Mouse (Mus musculus): ENCODE measurements around the gene Klhdc8b. TPM values are rescaled to one million over a fixed set of nuclear protein-coding genes. Genes with fewer than 3 reads are reported as not detected.
A peak's percentile ranks its signal among the peaks of the same experiment; 100 is the strongest.

Klhdc8b gene
- polyA plus RNA-seq, 1 experiment from 2014 or later, result 9.1 TPM

GRCm38 (mm10) chr9:108489702-108490558 is 28.5 kb upstream of the Klhdc8b start:
- no peak for DNase-seq
- peak overlapping the region; percentile 88 for H3K4me3 ChIP-seq (ENCODE audit: low read depth, low read length)
- peak overlapping the region; percentile 97; the same call in 1 of the 2 replicates for H3K9ac ChIP-seq (replicated peaks)
- no peaks in the 10 kb centered on the region for H3K27me3 ChIP-seq (ENCODE audit: insufficient read depth, low read length)
- H3K4me2 ChIP-seq (ENCODE audit: low read depth, low read length), result peak overlapping the region; percentile 90
- peak overlapping the region; percentile 99 for H3K27ac ChIP-seq (ENCODE audit: low read depth)
- peaks cover 20% of the 10 kb centered on the region for H3K4me1 ChIP-seq (ENCODE audit: insufficient read depth)
- no peak for TF ChIP-seq EP300 (IDR thresholded peaks at IDR 0.05; ENCODE audit: low read depth)
- no peak for TF ChIP-seq CTCF (IDR thresholded peaks at IDR 0.05; ENCODE audit: low read depth)
- no peak for ATAC-seq
- H3K9me3 ChIP-seq (ENCODE audit: low read length), result no peaks in the 10 kb centered on the region
- WGBS (ENCODE audit: insufficient replicate concordance), result 66% methylated on average over 26 of the region's 26 CpGs
- H3K36me3 ChIP-seq (replicated peaks; ENCODE audit: insufficient read depth, low read length), result peaks cover 34% of the 10 kb centered on the region

DNA sequence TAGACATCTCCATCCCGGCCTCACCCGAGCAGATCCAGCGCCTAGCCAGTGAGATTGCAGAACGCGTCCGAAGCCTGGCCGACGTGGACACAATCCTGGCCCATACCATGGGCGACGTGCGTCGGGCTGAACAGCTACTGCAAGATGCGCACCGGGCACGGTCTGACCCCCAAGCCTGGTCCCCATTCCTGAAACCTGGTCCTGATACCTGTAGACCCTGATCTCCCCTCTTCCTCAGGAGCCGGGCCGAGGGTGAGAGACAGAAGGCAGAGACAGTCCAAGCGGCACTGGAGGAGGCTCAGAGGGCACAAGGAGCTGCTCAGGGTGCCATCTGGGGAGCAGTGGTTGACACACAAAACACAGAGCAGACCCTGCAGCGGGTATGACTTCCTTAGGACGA is 27.8 kb upstream of the Klhdc8b start:
- no peaks in the 10 kb centered on the region for H3K27me3 ChIP-seq (ENCODE audit: insufficient read depth, low read length)
- TF ChIP-seq EP300 (IDR thresholded peaks at IDR 0.05; ENCODE audit: low read depth) (no peak), CTCF (IDR thresholded peaks at IDR 0.05; ENCODE audit: low read depth) (no peak)
- H3K9ac ChIP-seq (replicated peaks), result no peak overlapping the region
- ATAC-seq (no peak), DNase-seq (no peak)
- WGBS (ENCODE audit: insufficient replicate concordance), result 92% methylated on average over 20 of the region's 20 CpGs
- peaks cover 27% of the 10 kb centered on the region for H3K36me3 ChIP-seq (replicated peaks; ENCODE audit: insufficient read depth, low read length)
- H3K9me3 ChIP-seq (ENCODE audit: low read length), result no peaks in the 10 kb centered on the region
- peaks cover 20% of the 10 kb centered on the region for H3K4me1 ChIP-seq (ENCODE audit: insufficient read depth)
- H3K4me2 ChIP-seq (ENCODE audit: low read depth, low read length), result no peak overlapping the region
- H3K4me3 ChIP-seq (ENCODE audit: low read depth, low read length), result no peak overlapping the region
- peak overlapping the region; percentile 99; the same call in 1 of the 2 replicates for H3K27ac ChIP-seq (ENCODE audit: low read depth)

GRCm38 (mm10) chr9:108488403-108488802 is 27.0 kb upstream of the Klhdc8b start:
- 92% methylated on average over 17 of the region's 17 CpGs for WGBS (ENCODE audit: insufficient replicate concordance)
- Histone ChIP-seq H3K9ac (replicated peaks) (no peak overlapping the region), H3K27ac (ENCODE audit: low read depth) (no peak overlapping the region), H3K27me3 (ENCODE audit: insufficient read depth, low read length) (no peaks in the 10 kb centered on the region), H3K36me3 (replicated peaks; ENCODE audit: insufficient read depth, low read length) (peaks cover 19% of the 10 kb centered on the region), H3K4me3 (ENCODE audit: low read depth, low read length) (no peak overlapping the region), H3K4me2 (ENCODE audit: low read depth, low read length) (no peak overlapping the region), H3K4me1 (ENCODE audit: insufficient read depth) (peaks cover 20% of the 10 kb centered on the region), H3K9me3 (ENCODE audit: low read length) (no peaks in the 10 kb centered on the region)
- TF ChIP-seq EP300 (IDR thresholded peaks at IDR 0.05; ENCODE audit: low read depth), result no peak
- no peak for TF ChIP-seq CTCF (IDR thresholded peaks at IDR 0.05; ENCODE audit: low read depth)
- ATAC-seq, result no peak
- no peak for DNase-seq

GRCm38 (mm10) chr9:108486973-108487530 is 25.7 kb upstream of the Klhdc8b start:
- 84% methylated on average over 8 of the region's 8 CpGs for WGBS (ENCODE audit: insufficient replicate concordance)
- Histone ChIP-seq H3K9me3 (ENCODE audit: low read length) (no peaks in the 10 kb centered on the region), H3K4me2 (ENCODE audit: low read depth, low read length) (no peak overlapping the region), H3K4me1 (ENCODE audit: insufficient read depth) (peaks cover 13% of the 10 kb centered on the region), H3K9ac (replicated peaks) (no peak overlapping the region), H3K36me3 (replicated peaks; ENCODE audit: insufficient read depth, low read length) (peaks cover 5% of the 10 kb centered on the region; the same call in 1 of the 2 replicates), H3K4me3 (ENCODE audit: low read depth, low read length) (no peak overlapping the region), H3K27ac (ENCODE audit: low read depth) (no peak overlapping the region), H3K27me3 (ENCODE audit: insufficient read depth, low read length) (no peaks in the 10 kb centered on the region)
- no peak for TF ChIP-seq EP300 (IDR thresholded peaks at IDR 0.05; ENCODE audit: low read depth)
- TF ChIP-seq CTCF (IDR thresholded peaks at IDR 0.05; ENCODE audit: low read depth), result no peak
- ATAC-seq (no peak), DNase-seq (no peak)

DNA sequence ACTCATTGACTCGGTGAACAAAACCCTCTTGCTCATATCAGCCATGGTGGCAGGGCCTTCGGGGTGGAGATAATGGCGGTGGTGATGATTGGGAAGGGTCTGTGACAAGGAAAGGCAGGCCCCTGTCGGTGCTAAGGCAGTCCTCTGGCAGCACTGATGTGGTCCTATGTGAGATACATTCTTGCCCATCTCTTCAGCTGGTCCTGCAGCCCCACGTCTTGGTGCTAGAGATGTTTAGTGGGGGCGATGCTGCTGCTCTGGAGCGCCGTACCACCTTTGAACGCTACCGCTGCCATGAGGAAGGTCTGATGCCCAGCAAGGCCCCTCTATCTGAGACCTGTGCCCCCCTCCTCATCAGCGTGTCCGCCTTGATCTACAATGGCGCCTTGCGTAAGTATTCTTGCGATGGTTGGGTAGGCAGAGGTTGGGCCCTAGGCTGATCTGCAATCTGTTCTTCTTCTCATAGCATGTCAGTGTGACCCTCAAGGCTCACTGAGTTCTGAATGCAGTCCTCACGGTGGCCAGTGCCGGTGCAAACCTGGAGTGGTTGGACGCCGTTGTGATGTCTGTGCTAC is 24.0 kb upstream of the Klhdc8b start:
- no peak for TF ChIP-seq CTCF (IDR thresholded peaks at IDR 0.05; ENCODE audit: low read depth)
- no peak for TF ChIP-seq EP300 (IDR thresholded peaks at IDR 0.05; ENCODE audit: low read depth)
- Histone ChIP-seq H3K4me2 (ENCODE audit: low read depth, low read length) (no peak overlapping the region), H3K9ac (replicated peaks) (no peak overlapping the region), H3K27me3 (ENCODE audit: insufficient read depth, low read length) (no peaks in the 10 kb centered on the region), H3K4me1 (ENCODE audit: insufficient read depth) (peaks cover 7% of the 10 kb centered on the region), H3K4me3 (ENCODE audit: low read depth, low read length) (no peak overlapping the region), H3K27ac (ENCODE audit: low read depth) (no peak overlapping the region), H3K36me3 (replicated peaks; ENCODE audit: insufficient read depth, low read length) (peaks cover 4% of the 10 kb centered on the region; the same call in 1 of the 2 replicates), H3K9me3 (ENCODE audit: low read length) (no peaks in the 10 kb centered on the region)
- no peak for DNase-seq
- WGBS (ENCODE audit: insufficient replicate concordance), result 91% methylated on average over 19 of the region's 19 CpGs
- no peak for ATAC-seq

DNA sequence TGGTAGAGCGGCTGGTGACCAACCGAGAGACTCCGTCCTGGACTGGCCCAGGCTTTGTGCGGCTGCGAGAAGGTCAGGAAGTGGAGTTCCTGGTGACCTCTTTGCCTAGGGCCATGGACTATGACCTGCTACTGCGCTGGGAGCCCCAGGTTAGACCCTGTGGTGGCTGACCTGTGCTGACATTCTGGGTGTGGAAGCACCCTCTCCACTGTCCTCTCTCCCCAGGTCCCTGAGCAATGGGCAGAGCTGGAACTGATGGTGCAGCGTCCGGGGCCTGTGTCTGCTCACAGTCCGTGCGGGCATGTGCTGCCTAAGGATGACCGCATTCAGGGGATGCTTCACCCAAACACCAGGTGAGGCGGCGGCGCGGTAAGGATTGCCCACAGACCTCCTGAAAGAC is 22.6 kb upstream of the Klhdc8b start:
- H3K4me1 ChIP-seq (ENCODE audit: insufficient read depth), result peaks cover 5% of the 10 kb centered on the region; the same call in 1 of the 2 replicates
- peaks cover 4% of the 10 kb centered on the region; the same call in 1 of the 2 replicates for H3K36me3 ChIP-seq (replicated peaks; ENCODE audit: insufficient read depth, low read length)
- H3K27ac ChIP-seq (ENCODE audit: low read depth), result no peak overlapping the region
- H3K9me3 ChIP-seq (ENCODE audit: low read length), result no peaks in the 10 kb centered on the region
- no peak for DNase-seq
- no peak overlapping the region for H3K4me3 ChIP-seq (ENCODE audit: low read depth, low read length)
- no peaks in the 10 kb centered on the region for H3K27me3 ChIP-seq (ENCODE audit: insufficient read depth, low read length)
- WGBS (ENCODE audit: insufficient replicate concordance), result 86% methylated on average over 15 of the region's 15 CpGs
- no peak for TF ChIP-seq EP300 (IDR thresholded peaks at IDR 0.05; ENCODE audit: low read depth)
- no peak overlapping the region for H3K9ac ChIP-seq (replicated peaks)
- H3K4me2 ChIP-seq (ENCODE audit: low read depth, low read length), result no peak overlapping the region
- ATAC-seq, result no peak
